ENCODE assay signal across 1 mouse cellular context in genomic region chr8:105937496-105938305, GRCm38 (mm10).
TF ChIP-seq lines count a peak whose summit lies in the region.

No protein-coding gene starts in this region.

TF ChIP-seq in CH12.LX, 34 proteins besides CTCF, POLR2A, EP300 and RAD21 (continued from another document):
- TF ChIP-seq MEF2A (IDR thresholded peaks at IDR 0.05; ENCODE audit: borderline replicate concordance, low read depth, low read length) (peak; percentile 19; the same call in 1 of the 2 replicates), SMC3 (IDR thresholded peaks at IDR 0.05; ENCODE audit: low read depth, low read length) (0 out of 2 replicates have a peak, but pooled peaks have one; percentile 2), KAT2A (IDR thresholded peaks at IDR 0.05; ENCODE audit: insufficient replicate concordance, low read length) (no peak), POLR2AphosphoS2 (IDR thresholded peaks at IDR 0.05; ENCODE audit: low read depth, low read length) (peak; percentile 47; the same call in 1 of the 2 replicates), HCFC1 (IDR thresholded peaks at IDR 0.05; ENCODE audit: low read depth, low read length) (no peak; the same call in 1 of the 2 replicates), CHD1 (IDR thresholded peaks at IDR 0.05; ENCODE audit: low read depth, low read length) (peak; percentile 77; the same call in 1 of the 2 replicates), MAZ (IDR thresholded peaks at IDR 0.05; ENCODE audit: low read depth, low read length) (peak; percentile 71; the same call in 1 of the 2 replicates), PAX5 (IDR thresholded peaks at IDR 0.05; ENCODE audit: low read length) (no peak), IRF4 (IDR thresholded peaks at IDR 0.05; ENCODE audit: low read depth, low read length) (peak; percentile 85), RCOR1 (conservative IDR thresholded peaks at IDR 0.05; ENCODE audit: low read depth, low read length) (peak; percentile 70; the same call in 1 of the 2 replicates), CHD2 (IDR thresholded peaks at IDR 0.05; ENCODE audit: low read length) (peak; percentile 52; the same call in 1 of the 2 replicates), TBP (conservative IDR thresholded peaks at IDR 0.05; ENCODE audit: low read depth, low read length) (0 out of 2 replicates have a peak, but pooled peaks have one; percentile 39), MAX (IDR thresholded peaks at IDR 0.05; ENCODE audit: low read length) (0 out of 2 replicates have a peak, but pooled peaks have one; percentile 49), ETS1 (conservative IDR thresholded peaks at IDR 0.05; ENCODE audit: low read depth, low read length) (peak; percentile 58; the same call in 1 of the 2 replicates), USF2 (conservative IDR thresholded peaks at IDR 0.05; ENCODE audit: low read depth, low read length) (no peak), ZNF384 (IDR thresholded peaks at IDR 0.05; ENCODE audit: low read depth, low read length) (no peak), ZC3H11A (IDR thresholded peaks at IDR 0.05; ENCODE audit: low read depth, low read length) (no peak), USF1 (IDR thresholded peaks at IDR 0.05; ENCODE audit: low read depth, low read length) (no peak), NRF1 (IDR thresholded peaks at IDR 0.05; ENCODE audit: low read depth, low read length) (no peak), TCF12 (IDR thresholded peaks at IDR 0.05; ENCODE audit: low read depth, low read length) (peak; percentile 62), E2F4 (IDR thresholded peaks at IDR 0.05; ENCODE audit: insufficient replicate concordance, low read depth, low read length) (no peak), MYC (IDR thresholded peaks at IDR 0.05; ENCODE audit: low read depth, low read length) (no peak), UBTF (IDR thresholded peaks at IDR 0.05; ENCODE audit: low read depth, low read length) (0 out of 2 replicates have a peak, but pooled peaks have one; percentile 30), NELFE (IDR thresholded peaks at IDR 0.05; ENCODE audit: low read depth, low read length) (peak; percentile 47), ELF1 (IDR thresholded peaks at IDR 0.05; ENCODE audit: low read depth, low read length) (peak; percentile 55; the same call in 1 of the 2 replicates), ZKSCAN1 (IDR thresholded peaks at IDR 0.05; ENCODE audit: borderline replicate concordance, low read depth, low read length) (no peak)
